Mouse (Mus musculus) embryo, embryonic 10.5 days (tissue): ENCODE results near the gene Ppfia4.

Experiments
- DNase-seq: peaks from one replicate; pipeline ENCODE4 v3.0.0-alpha.2; 2015; ENCODE audit warnings: low spot score

The Ppfia4 gene

DNA sequence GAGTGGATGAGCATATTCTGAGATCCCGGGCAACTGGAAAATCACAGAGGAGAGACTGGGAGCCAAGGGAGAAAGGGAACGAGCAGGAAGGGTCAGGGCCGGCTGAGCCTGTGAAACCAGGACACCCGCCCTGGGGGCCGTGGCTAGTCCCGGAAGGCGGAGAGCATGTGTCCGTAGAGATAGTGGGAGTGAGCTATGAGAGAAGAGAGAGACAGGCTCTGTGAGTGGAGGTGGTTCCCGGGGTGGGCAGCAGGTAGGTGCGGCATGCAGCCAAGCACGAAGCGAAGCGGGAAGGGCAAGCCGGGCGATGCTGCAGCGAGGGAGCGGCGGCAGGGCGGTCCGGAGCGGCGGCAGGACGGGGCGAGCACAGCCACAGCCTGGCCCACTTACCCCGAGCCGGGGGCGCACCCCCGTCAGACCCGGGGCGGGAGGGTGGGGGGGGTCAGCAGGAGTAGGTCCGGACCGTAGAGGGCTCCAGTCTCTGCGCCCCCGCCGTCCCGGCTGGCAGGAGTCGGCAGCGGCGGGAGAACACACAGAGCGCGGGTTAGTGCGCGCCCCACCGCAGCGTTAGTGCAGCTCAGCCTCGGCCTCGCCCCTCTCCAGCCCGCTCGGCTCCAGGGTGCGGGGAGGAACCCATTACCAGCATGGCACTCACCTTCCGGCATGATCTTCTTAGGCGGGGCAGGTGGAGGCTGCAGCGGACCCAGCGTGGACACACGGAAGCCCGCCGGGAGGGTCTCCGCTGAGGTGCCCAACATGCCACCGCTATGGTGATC is 33.9 kb downstream of the Ppfia4 start:
- peak; percentile 53 for DNase-seq

DNA sequence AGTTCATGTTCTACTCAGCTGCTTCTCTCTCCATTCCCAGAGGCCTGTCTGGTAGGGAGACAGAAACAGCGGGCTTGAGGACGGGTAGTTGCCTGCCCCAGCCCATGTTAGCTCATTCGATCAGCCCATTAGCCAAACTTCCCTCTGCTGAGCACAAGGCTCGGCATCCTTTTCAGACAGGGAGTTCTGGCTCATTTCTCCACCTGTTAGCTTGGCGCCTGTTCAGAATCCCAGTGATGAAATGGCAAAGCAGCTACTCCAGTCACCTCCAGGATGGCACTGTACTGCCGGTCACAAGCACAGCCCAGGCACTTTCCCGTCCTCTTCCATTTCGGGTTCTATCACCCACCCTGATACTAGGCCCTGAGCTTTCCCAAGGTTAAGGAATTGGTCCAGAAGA is 35.5 kb downstream of the Ppfia4 start:
- no peak for DNase-seq

DNA sequence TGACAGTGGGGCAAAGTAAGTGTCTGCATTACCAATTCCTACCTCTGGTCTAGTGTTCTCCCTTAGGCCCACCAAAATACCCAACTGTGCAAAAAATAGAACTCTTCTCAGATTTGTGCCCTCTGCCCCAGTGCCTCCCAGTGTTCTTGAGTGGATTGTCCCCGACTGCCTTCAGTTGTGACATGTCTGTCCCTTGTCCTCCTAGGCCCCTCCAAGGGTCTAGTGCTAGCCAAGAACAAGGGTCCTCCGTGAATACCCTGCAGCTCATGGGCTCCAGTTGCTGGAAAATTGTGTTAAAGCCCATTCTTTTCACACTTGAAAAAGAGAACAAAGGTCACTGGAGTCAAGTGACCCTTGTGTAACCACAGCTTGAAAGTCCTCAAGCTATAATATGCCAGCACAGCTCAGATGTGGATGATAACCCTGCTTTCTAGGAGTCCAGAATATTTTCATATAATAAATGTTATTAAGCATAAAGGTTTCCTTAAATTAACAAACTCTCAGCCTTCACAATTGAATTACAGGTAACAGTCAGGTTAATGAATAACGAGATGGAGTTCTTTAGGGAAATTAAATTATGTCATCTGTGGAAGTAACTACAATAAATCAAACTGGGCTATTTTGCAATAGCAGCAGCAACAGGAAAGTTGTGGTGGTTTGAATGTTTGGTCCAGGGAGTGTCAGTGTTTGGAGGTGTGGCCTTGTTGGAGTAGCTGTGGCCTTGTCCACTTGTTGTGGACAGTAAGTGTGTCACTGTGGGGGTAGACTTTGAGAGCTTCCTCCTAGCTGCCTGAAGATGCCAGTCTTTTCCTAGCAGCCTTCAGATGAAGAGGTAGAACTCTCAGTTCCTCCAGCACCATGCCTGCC is 38.8 kb downstream of the Ppfia4 start:
- DNase-seq = no peak

GRCm38 (mm10) chr1:134293276-134293675 is 39.5 kb downstream of the Ppfia4 start:
- no peak for DNase-seq

GRCm38 (mm10) chr1:134292601-134293000 is 40.1 kb downstream of the Ppfia4 start:
- no peak for DNase-seq

DNA sequence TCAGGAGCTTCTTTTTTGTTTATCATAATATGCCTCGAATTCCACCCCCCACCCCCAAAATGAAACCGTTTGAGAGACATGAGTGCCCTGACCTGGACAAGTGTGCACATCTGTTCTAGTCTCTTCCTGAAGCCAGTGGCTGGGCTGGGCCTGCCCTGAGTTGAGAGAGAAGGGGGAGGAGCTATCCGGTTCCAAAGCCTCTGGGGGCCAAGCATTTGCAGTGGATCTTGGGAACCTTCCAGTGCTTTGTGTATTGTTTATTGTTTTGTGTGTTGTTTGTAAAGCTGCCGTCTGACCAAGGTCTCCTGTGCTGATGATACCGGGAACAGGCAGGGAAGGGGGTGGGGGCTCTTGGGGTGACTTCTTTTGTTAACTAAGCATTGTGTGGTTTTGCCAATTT is 40.7 kb downstream of the Ppfia4 start:
- peak; percentile 64 for DNase-seq

GRCm38 (mm10) chr1:134291555-134291954 is 41.2 kb downstream of the Ppfia4 start:
- DNase-seq = no peak

DNA sequence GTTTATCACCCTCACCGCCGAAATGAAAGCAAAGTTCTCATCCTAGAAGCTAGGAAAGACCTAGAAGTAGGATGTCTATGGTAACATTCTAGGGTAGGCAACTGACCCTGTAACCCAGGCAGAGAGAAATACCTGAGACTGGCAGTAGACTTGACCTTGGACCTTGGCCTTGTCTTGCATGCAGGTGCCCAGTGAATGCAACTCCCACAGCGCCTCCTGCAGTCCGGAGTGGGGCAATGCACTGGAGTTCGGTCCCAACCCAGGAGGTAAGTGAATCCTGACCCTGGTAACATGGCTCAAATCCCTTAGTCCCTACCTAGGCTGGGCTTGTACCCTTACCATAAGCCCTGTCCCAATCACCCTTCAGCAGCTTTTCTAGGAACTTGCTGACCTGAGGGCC is 41.8 kb downstream of the Ppfia4 start:
- DNase-seq = peak; percentile 28

DNA sequence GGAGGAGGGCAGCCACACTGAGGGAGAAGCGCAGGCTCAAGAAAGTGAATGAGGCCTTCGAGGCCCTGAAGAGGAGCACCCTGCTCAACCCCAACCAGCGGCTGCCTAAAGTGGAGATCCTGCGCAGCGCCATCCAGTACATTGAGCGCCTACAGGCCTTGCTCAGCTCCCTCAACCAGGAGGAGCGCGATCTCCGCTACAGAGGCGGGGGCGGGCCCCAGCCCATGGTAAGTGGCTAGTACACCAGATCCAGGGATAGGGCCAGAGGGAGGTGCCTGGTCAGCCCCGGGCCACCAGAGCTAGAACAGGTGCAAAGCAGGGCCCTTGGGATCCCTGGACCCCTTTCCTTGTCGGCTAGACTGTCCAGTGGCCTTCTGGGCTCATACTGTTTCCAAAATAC is 42.4 kb downstream of the Ppfia4 start:
- no peak for DNase-seq

GRCm38 (mm10) chr1:134289598-134290099 is 43.1 kb downstream of the Ppfia4 start, which contains the start of gene Myog:
Gene Myog, plus strand, starts transcription at chr1:134289989.
- peak; percentile 24 for DNase-seq

DNA sequence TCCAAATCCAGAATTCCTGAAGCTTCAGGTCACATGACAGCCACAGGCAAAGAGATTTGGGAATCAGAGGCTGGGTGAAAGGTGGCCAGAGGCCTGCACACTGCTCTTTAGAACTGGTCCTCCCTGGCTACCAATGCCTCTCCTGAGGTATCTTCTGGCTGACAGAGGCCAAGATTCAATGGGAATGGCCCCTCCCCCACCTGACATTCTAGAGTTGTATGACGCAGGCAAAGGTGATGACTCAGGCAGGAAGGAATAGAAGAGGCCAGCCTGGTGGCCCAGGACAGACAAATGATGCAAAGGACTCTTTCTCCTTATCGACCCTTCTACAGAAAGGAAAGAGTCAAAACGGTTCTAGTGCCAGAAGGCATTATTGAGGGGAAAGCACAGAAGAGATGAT is 44.5 kb downstream of the Ppfia4 start:
- no peak for DNase-seq

GRCm38 (mm10) chr1:134285458-134286120 is 47.1 kb downstream of the Ppfia4 start:
- DNase-seq = no peak

- DNase-seq = no peak
Observed at GRCm38 (mm10) chr1:134283108-134283507, 49.6 kb downstream of the Ppfia4 start.

GRCm38 (mm10) chr1:134282342-134282741 is 50.4 kb downstream of the Ppfia4 start:
- DNase-seq = no peak

DNA sequence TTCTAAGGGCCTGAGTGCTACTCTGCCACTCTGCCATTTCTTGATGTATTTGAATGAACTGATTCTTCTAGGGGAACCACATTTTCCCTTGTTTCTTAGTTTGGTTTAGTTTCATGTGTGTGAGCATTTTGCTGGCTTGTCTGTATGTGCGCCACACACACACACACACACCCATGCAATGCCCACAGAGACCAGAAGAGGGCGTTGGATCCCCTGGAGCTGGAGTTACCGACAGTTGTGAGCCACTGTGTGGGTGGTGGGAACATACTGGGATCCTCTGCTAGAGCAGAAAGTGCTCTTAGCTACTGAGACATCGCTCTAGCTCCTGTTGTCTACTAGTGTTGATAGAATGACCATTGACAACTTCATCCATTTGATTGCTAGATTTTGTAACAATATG is 51.2 kb downstream of the Ppfia4 start:
- DNase-seq = no peak

GRCm38 (mm10) chr1:134280174-134280573 is 52.6 kb downstream of the Ppfia4 start:
- DNase-seq = no peak

DNA sequence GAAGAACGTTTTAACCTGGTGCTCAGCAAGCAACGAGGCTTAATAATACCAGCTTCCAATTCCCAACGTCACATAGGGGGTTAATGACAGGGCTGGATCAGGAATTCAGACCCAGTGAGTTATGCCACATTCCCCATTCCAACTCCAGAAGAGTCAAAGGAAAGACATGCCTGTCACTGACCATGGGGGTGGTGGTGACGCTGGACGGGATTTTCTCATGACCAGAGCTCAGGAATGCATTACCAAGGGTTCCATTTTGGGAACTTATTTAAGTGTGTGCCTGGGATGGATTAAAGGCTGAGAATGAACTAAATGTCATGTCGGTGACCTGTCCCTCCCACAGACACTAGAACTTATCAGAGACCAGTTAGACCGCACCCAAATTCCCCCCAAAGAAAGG is 55.9 kb downstream of the Ppfia4 start:
- no peak for DNase-seq

DNA sequence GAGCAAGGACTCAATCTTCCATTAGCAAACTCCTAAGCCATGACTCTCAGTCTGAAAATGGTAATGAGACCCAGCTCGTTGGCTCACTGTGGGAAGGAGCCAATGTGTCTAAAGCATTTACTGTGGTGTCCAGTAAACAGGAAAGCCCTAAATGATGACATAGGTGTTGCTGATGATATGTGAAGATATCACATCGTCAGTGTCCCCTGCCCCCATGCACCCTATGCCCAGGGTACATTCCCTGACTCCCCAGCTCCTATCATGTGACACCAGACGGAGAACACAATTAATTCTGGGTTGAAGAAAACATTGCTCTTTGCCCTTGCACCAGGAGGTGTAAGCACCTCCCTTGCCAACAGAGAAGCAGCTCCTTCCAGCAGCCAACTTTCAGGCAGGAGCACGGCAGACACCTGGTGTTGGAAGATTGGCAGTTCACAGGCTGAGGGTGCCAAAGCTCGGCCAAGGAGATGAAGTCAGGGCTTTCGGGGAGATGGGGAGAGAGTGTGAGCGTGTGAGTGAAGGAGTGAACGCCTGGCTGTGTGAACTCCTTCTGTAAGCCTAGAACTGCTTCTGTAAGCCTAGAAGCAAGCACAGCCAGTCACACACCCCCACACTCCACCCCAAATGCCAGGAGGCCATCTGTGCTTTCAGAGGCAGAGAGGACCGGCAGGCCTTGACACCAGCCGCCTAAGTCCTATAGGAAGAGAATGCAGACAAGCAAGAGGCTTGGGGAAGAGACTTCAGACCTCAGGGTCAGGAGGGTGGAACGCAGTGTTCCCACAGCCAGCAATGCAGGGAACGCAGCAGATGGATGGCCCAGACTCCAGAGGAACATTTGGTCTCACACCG is 56.9 kb downstream of the Ppfia4 start:
- no peak for DNase-seq

- no peak for DNase-seq
Observed at GRCm38 (mm10) chr1:134274483-134274920, 58.2 kb downstream of the Ppfia4 start.

- DNase-seq = no peak
Observed at GRCm38 (mm10) chr1:134273493-134274395, 59.0 kb downstream of the Ppfia4 start.
